Mouse (Mus musculus): ENCODE results near the gene Nkx2-4.

The Nkx2-4 gene

DNA sequence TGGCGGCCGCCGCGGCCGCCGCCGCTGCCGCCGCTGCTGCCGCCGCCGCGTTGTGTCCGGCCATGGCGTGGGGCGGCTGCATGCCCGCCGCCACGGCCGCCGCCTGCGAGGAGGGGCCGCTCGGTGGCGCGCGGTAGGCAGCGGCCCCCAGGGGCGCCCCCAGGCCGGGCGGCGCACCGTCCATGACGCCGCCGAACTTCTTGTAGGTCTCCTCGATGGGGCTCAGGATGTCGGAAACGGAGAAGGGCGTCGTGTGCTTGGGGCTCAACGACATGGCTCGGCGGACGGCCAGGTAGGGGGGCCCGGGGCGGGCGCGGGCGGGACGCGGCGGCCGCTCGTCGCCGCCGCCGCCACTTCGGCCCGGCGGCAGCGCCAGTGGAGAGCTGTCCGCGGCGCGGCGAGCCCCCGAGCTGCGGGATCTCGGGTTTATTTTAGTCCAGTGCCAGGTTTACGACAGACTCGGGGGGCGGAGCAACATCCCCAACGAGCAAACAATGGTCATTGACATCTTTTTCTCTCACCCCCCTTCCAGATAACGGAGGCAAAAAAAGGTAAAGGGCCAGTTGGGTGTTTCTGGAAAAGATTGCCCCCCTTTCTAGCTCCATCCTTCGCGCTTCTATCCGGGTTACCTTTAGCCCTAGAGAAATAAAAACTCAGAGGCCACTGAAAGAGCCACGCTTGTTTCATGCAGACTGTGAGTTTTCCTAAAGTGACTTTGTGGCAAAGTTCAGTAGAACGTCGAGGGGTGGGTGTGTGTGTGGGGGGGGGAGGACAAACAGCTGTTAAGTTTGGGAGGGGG lies at the start of gene Nkx2-4:
Nkx2-4 (minus strand) TSS at position 374 of the 799 bp plus-strand sequence.
- no peak for DNase-seq

DNA sequence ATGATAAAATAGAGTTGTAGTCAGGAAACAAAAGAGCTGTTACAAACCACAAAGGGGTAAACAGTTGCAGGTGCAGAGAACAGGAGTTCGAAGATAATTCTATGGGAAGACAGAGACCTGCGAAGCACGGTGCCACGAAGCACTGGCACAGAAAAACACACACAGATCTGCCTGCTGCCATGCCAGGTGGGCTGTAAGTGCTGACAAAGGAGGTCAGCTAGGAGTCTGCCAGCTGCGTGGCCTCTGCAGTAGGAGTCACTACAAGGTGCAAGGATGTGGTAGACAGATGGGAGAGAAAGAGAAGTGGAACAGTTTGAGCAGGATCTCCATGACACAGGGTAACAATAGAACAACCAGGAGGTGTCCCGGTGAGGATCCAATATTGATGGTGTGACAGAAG lies 42.1 kb upstream of the Nkx2-4 start:
- no peak for DNase-seq

DNA sequence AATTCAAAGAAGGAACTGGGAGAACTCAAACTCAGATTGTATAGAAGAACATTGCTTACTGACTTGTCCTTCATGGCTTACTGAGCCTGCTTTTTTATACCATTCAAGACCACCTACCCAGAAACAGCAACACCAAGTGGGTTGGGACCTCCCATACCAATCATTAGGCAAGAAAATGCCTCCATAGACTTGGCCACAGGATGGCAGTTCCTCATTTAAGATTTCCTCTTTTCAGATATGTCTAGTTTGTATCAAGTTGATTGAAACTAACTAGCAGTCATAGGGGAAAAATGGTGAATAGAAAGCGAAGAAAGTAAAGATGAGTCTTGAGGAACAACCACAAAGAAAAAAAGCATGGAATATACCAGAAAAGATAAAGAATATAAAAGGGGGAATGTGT lies 34.5 kb upstream of the Nkx2-4 start:
- DNase-seq: no peak

DNA sequence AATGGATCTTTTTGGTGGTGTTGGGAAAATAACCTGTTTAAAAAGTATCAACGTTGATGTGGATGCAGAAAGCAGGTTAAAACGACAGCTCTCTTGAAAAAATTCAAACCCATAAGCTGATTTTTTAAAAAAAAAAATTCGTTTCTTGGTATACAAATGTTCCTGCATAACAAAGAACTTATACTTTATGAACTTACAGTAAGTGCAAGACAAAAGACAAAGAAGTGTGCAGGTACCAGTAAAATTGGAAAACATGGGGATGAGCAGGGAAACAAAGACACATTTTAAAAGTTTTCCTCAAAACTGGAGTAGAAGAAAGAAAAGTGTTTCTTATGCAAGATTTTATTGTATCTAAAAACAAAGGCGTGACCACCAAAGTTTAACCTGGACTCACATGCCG lies 1.2 kb upstream of the Nkx2-4 start:
- no peak for DNase-seq

DNA sequence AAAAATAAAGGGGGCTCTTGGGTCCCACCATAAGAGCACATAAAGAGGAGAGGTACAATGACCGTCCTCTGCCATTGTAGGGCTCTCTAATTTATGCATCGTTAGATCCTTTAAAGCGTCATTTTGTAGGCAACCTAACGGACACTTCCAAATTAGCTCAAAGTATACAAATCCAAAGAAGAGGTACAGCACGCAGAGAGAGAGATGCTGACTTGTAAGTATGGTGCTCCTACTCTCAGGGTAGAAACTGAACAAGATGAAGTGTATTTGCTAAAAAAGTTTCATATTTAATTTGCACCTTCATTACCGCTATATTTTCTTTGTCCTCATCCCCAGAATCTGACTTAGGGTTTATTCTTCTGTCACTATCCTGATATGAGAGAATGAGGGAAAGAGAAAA lies 692 bp upstream of the Nkx2-4 start:
- no peak for DNase-seq

DNA sequence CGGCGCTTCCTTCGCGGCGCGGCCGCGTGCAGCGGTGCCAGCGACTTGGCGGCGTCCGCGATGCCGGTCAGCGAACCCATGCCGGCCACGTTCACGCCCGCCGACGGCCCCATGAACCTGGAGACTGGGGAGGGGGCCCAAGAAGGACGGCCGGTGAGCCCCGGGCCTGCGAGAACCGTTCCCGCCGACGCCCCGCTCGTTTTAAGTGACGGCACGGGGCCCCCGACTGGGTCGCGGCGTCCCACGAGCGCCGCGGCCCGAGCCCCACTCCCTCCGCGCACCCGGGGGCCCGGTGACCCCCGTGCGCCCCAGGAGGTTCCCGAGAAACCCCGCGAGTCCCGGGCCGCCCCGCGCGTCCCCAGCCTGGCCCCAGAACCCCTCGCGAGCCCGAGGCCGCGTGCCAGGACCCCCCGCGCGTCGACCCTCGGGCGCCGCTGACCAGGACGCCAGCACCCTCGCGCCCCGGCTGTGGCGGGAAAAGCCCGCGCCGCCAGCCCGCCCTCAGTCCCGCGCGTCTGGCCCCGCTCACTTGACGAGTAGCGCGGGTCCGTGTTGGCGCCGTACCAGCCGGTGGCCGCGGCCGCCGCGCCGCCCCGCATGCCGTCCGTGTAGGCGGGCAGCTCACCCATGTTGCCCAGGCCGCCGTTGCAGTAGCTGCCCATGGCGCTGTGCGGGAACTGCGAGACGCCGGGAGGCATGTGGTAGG lies 726 bp downstream of the Nkx2-4 start:
- DNase-seq: no peak

DNA sequence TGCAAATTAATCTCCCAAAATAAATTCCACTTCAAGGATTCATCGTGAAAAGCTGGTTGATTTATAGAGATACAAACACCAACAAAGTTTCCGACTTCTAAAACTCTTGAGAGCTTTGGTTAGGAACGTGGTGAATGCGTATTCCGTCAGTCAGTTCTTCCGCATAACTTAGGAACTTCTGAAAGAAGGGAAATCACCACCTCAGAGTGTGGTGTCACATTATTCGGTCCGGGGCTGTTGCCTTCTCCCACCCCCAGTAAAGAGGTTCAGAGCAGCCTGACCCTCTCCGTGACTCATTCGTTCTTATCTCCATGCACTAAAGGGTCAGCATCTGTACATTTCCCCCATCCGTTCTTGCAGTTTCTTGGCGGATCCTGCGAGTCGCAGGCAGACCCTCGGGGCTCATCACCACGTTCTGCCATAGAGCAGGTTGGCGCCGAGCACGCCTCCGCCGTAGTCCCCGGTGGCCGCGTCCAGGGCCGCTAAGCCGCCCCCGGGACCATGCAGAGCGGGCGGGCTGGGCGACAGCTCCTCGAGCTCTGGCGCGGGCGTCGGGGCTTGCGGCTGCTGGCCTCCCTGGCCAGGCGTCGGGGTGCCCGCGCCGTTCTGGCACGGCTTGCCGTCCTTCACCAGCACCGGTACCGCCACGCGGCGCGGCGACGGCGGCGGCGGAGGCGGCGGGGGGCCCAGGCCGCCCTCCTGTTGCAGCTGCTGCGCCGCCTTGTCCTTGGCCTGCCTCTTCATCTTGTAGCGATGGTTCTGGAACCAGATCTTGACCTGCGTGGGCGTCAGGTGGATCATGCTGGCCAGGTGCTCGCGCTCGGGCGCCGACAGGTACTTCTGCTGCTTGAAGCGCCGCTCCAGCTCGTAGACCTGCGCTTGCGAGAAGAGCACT lies 1.5 kb downstream of the Nkx2-4 start:
- peak; percentile 8 for DNase-seq

DNA sequence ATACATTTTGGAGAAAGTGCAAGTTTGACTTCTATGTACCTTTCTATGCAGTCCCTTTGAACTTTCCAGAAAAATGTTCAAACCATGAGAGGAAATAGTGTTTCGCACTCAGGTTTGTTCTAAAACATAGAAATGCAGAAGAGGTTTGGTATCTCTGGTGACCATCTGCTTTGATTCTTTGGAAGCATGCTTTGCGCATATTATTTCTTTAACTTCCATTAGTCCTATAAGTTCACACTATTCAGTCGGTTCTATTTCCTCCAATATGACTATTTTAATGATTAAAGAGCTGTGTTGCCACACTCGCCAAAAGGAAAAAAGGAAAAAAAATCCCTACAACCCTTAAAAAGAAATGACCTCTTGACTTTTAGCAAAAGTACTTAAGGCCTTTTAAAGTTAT lies 2.9 kb downstream of the Nkx2-4 start:
- DNase-seq: no peak

DNA sequence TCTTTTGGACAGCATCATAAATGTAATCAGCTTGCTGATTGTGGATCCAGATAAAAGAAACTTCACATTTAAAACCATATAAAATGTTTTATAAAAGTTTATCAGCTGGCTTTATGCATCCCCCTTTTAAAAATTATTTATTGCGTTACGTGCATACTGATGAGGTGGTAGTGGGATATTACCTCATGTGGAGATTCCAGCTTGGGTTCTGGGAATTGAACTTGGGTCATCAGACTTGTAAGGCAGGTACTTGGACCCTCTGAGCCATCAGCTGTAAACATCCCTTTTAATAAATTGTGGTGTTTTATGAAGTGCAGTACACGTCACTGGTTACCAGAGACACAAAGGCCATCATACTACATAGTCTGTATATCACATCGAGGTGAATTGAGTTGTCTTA lies 10.8 kb downstream of the Nkx2-4 start:
- DNase-seq: no peak

DNA sequence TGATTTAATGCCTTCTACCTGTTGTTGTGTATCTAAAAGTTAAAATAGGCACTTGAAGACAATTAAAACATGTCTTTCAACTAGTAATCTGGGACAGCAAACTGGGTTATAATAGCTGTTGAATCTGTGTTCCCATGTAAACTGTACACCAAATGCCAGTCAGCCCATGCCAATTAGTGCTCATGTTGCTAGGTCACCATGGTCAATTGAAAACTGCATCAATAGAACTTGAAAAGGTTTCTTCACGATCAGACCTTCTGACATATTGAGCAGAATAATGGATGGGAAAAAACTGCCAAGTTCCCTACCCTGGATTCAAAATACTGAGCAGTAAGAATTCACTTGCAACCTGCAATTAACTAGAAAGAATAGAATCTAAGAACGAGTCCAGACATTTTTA lies 11.3 kb downstream of the Nkx2-4 start:
- DNase-seq: no peak

DNA sequence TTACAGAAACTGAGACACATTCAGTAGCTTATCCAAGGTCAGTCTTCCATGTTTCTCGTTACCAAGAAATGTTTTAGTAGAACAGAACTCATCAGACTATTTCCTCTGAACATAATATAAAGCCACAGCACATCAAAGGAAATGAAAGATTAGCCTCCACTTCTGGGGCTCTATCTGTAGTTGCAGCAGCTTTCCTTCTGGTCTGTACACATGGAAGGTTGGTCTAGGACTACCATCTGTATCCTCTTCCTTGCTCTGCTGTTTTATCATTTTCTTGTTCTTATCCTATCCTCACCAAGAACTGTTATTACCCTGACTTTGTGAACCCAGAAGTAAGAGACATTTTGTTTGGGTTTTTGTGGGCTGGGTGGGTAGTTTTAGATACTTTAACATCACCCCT lies 14.9 kb downstream of the Nkx2-4 start:
- DNase-seq: no peak

DNA sequence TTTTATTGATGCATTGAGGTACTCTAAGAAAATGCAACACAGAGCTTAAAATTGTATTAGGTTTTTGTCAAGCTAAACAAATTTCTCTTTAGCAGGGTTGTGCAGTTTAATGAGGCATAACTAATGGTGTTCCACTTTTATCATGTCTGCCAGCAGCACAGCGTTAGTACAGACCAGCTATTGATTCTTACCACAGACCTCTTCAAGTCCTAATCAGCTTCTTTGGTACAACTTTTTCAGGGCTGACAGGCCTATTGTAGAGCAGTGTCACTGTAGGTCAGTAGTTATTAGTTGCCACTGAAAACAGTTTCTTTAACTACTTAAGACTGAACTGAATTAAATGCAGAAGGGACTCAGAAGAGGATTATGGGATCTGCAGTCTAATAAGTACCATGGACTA lies 16.2 kb downstream of the Nkx2-4 start:
- no peak for DNase-seq

DNA sequence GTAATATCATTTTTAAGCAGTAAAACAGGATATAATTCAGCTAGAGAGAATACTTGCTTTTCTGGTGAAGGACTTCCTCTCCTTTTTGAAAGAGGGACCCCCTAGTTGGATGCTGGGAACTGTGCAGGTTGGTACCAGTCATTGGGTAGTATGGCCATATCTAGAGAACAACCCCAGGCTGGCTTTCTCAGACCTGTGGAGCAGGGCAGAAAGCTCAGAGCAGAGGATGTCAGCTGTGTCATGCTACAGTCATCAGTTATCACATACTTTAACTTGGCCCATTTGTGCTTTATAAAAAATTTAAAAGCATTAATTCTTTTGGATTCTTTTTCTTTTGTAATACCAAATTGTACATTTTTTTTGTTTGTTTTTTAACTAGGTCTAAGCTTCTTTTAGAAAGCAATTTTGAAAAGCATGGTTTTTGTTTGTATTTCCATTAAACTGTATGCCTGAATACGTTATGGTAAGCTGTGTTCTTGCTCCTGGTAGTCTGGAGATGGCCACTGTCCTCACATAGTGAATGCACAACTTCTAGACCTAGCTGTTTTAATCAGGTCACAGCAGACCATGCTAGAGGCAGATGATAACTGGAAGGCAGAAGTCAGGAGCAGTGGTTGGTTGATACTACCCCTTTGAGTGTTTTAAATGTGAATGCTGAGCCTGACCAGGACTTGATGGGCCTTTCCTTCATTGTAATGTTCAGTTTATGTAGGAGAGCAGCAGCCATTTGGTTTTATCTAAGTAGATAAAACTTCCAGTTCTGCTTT lies 17.6 kb downstream of the Nkx2-4 start:
- DNase-seq: no peak

DNA sequence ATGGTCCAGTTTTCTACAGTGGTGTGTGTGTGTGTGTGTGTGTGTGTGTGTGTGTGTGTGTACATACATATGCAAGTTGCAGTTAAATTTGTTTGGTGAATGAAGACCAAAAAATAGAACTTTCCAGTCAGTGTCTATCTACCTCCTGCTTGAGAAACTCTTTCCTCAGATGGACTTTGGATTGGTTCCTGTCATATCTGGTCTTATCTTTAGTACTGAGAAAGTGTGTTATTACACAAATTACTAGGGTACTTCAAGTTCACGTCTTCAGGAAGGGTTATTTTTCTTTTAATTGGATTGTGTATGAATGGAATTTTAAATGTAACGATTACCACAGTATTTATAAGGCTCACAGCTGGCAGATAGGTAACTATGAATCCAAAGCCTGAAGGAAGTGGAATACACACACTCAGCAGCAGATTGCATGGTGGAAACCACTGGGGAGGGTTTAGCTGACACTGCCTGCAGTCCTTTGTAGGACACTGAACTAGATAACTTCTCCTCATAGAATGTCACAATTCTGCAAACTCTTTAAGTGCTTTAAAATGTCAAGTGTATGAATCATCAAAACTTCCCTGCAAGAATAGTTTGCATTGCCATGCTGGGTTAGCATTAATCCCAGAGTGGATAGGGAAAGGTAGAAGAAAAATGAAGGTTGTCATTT lies 31.9 kb downstream of the Nkx2-4 start:
- DNase-seq: no peak

DNA sequence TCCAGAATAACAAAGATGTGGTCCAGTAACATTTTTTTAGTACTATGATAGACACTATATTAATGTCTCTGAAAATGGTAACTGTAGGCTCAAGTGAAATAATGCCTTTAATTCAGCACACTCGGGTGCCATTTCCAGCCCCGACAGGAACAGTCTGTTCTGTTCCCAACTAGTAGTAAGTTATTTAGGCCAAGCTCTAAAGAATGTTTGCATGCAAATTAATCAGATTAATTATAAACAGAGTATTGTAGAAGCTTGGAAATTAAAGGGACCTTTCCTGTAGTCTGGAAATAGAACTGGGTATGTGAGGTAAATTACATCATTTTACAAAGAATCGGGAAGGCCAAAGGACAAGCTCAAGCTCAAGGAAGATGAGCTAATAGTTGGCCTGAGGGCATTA lies 38.2 kb downstream of the Nkx2-4 start:
- DNase-seq: peak; percentile 46

DNA sequence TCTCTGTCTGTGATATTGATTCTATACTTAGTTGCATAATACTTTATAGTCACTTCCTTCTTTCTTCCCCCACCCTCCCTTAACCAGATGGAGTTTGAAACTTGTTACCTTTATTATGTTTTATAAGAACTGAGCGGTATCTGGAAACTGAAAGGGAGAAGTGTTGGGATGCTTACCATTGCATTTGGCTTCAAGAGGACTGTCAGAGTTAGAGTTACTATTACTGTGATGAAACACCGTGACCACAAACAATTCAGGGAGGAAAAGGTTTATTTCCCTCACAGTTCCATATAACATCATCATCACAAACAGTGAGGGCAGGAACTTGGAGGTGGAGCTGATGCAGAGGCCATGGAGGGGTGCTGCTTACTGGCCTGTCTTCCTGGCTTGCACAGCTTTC lies 49.4 kb downstream of the Nkx2-4 start:
- DNase-seq: no peak

All from kidney, adult 11 months (tissue).